Mouse (Mus musculus): ENCODE measurements around the gene Pomp. TPM values are rescaled to one million over a fixed set of nuclear protein-coding genes. Genes with fewer than 3 reads are reported as not detected.

The Pomp gene
- total RNA-seq, 2 experiments from 2014 or later: 128 to 151 TPM

- peak; percentile 52 to 56 for DNase-seq (ENCODE audit: low spot score in 2 of 2)
Measured at GRCm38 (mm10) chr5:147848164-147848863, 11.9 kb upstream of the Pomp start.

- DNase-seq (ENCODE audit: low spot score in 2 of 2): no peak
Measured at GRCm38 (mm10) chr5:147850194-147850593, 10.1 kb upstream of the Pomp start.

GRCm38 (mm10) chr5:147860076-147860448 lies 199 bp upstream of the Pomp start:
- DNase-seq (ENCODE audit: low spot score in 2 of 2): no peak

GRCm38 (mm10) chr5:147868674-147869073 lies 8.4 kb downstream of the Pomp start:
- DNase-seq (ENCODE audit: low spot score in 2 of 2): no peak

GRCm38 (mm10) chr5:147869568-147869967 lies 9.3 kb downstream of the Pomp start:
- DNase-seq (ENCODE audit: low spot score in 2 of 2): no peak

- DNase-seq (ENCODE audit: low spot score in 2 of 2): no peak
Measured at GRCm38 (mm10) chr5:147870296-147870695, 10.0 kb downstream of the Pomp start.

GRCm38 (mm10) chr5:147871091-147871820 lies 11.0 kb downstream of the Pomp start:
- DNase-seq (ENCODE audit: low spot score in 2 of 2): no peak

GRCm38 (mm10) chr5:147874491-147875065 lies 14.3 kb downstream of the Pomp start:
- DNase-seq (ENCODE audit: low spot score in 2 of 2): no peak

GRCm38 (mm10) chr5:147875210-147875609 lies 14.9 kb downstream of the Pomp start:
- no peak for DNase-seq (ENCODE audit: low spot score in 2 of 2)

- no peak for DNase-seq (ENCODE audit: low spot score in 2 of 2)
Measured at GRCm38 (mm10) chr5:147877520-147877919, 17.3 kb downstream of the Pomp start.

GRCm38 (mm10) chr5:147879971-147880682 lies 19.9 kb downstream of the Pomp start:
- DNase-seq (ENCODE audit: low spot score in 2 of 2): no peak

- no peak for DNase-seq (ENCODE audit: low spot score in 2 of 2)
Measured at GRCm38 (mm10) chr5:147883581-147883980, 23.3 kb downstream of the Pomp start.

- DNase-seq (ENCODE audit: low spot score in 2 of 2): no peak
Measured at GRCm38 (mm10) chr5:147888313-147889297, 28.3 kb downstream of the Pomp start.

- no peak for DNase-seq (ENCODE audit: low spot score in 2 of 2)
Measured at GRCm38 (mm10) chr5:147892735-147893134, 32.5 kb downstream of the Pomp start.

- DNase-seq (ENCODE audit: low spot score in 2 of 2): no peak
Measured at GRCm38 (mm10) chr5:147893143-147893542, 32.9 kb downstream of the Pomp start.

- DNase-seq (ENCODE audit: low spot score in 2 of 2): no peak
Measured at GRCm38 (mm10) chr5:147893766-147894454, 33.6 kb downstream of the Pomp start.

GRCm38 (mm10) chr5:147894455-147895076 lies 34.3 kb downstream of the Pomp start, which contains the start of gene Slc46a3:
TSS of gene Slc46a3 (minus strand) at chr5:147894815.
- peak; percentile 85 to 89 for DNase-seq (ENCODE audit: low spot score in 2 of 2)

- no peak for DNase-seq (ENCODE audit: low spot score in 2 of 2)
Measured at GRCm38 (mm10) chr5:147895436-147896198, 35.4 kb downstream of the Pomp start.

All from gastrocnemius, postnatal 4 days (tissue).